Mouse (Mus musculus) lung, embryonic 15.5 days (tissue): Measurements from ENCODE around the gene Scube1. TPM values are rescaled to one million over a fixed set of nuclear protein-coding genes. Genes with fewer than 3 reads are reported as not detected.

Source experiments
- ATAC-seq: fragments of 200-750 bp; cut with Nextera tagmentation; 2 replicates; pipeline ENCODE4 v1.8.0; 2017; ENCODE audit warnings: moderate number of reproducible peaks, borderline replicate concordance; ENCODE audit not compliant: low FRiP score, low TSS enrichment; ENCODE audit errors: extremely low read depth
- H3K27ac ChIP-seq: fragments of 300-500 bp; sonication (generic); 2 replicates; pipeline ENCODE4 v1.5.1; 2015; ENCODE audit warnings: moderate library complexity, mild to moderate bottlenecking, inconsistent platforms
- H3K27me3 ChIP-seq: fragments of 300-500 bp; sonication (generic); 2 replicates; pipeline ENCODE4 v1.6.1; 2015; ENCODE audit warnings: inconsistent platforms
- H3K36me3 ChIP-seq: fragments of 300-500 bp; sonication (generic); 2 replicates; pipeline ENCODE4 v1.6.1; 2015; ENCODE audit warnings: inconsistent platforms
- H3K4me1 ChIP-seq: fragments of 300-500 bp; sonication (generic); 2 replicates; pipeline ENCODE4 v1.6.1; 2015; ENCODE audit warnings: inconsistent platforms
- H3K4me2 ChIP-seq: fragments of 300-500 bp; sonication (generic); 2 replicates; pipeline ENCODE4 v1.6.1; 2015; ENCODE audit warnings: inconsistent platforms, mild to moderate bottlenecking, moderate library complexity
- H3K4me3 ChIP-seq: fragments of 300-500 bp; sonication (generic); 2 replicates; pipeline ENCODE4 v1.5.1; 2015; ENCODE audit warnings: mild to moderate bottlenecking, inconsistent platforms
- H3K9ac ChIP-seq: fragments of 300-500 bp; sonication (generic); 2 replicates; pipeline ENCODE4 v1.6.1; 2015; ENCODE audit warnings: inconsistent platforms
- H3K9me3 ChIP-seq: fragments of 300-500 bp; sonication (generic); 2 replicates; pipeline ENCODE4 v1.6.1; 2016; ENCODE audit warnings: inconsistent platforms
- WGBS: fragments of 180-500 bp; shearing (Covaris S2); methylation state at CpG from one replicate; pipeline ENCODE4 v1.1.7; 2015; 5-methylcytosine and 5-hydroxymethylcytosine counted together
- polyA plus RNA-seq: library from polyadenylated mRNA; unstranded; fragments of >200 nt; fragmentation: Nextera tagmentation; extraction: Ambion mirVana; gene quantifications from 2 replicates; pipeline ENCODE4 v1.2.1, GENCODE M21; 2015

The Scube1 gene
- polyA plus RNA-seq, 1 experiment from 2014 or later = 4.2 TPM

DNA sequence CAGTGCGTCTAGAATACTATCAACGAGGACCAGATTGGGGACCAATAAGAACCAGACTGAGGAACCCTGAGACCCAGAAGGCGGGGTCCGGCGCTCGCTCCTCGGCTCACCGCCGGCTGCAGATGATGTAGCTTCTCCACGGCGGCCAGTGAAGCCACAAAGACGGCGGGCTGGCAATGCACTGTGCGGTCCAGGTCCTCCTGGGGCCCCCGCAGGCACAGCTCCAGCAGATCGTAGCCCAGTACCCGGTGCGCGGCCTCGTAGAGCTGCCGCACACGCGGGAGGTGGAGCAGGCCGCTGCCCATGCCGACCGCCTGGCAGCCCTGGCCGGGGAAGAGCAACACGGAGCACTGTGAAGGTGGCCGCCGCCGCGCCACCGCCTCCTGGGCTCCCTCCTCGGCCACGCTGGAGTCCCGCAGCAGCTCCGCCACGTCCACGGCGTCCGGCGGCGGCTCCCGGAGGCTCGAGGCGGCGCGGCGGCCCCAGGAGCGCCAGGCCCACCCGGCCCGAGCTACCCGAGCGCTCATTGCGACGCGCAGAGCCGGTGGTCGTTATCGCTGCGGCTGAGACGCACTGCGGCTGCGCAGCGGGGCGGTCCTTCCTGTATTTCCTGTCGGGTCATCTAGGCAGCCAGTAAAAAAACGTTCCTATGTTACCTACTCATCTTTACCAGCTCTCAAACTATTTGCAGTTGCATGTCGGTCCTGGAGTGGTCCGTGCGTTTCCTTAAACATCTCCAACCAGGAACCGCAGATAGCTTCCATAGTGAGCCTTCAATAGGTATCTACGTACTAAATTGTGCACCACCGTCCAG, 169.5 kb downstream of the Scube1 start:
- Histone ChIP-seq H3K4me3 (peak overlapping the region; percentile 76), H3K36me3 (peaks cover 6% of the 10 kb centered on the region), H3K9me3 (no peaks in the 10 kb centered on the region), H3K4me2 (peak overlapping the region; percentile 88), H3K27me3 (no peaks in the 10 kb centered on the region), H3K27ac (peak overlapping the region; percentile 89), H3K4me1 (peaks cover 7% of the 10 kb centered on the region), H3K9ac (peak overlapping the region; percentile 90)
- under 1% methylated on average over 68 of the region's 74 CpGs for WGBS
- ATAC-seq = peak; percentile 87

Other genes starting within 250 kb of the Scube1 start
- gene Ttll1, start 214.1 kb downstream of the Scube1 start, polyA plus RNA-seq = 21.0 and 23.1 TPM in 2 replicates
- 15.2 and 16.1 TPM in 2 replicates for gene Bik, start 198.2 kb downstream of the Scube1 start, polyA plus RNA-seq
- gene Tspo, start 161.4 kb downstream of the Scube1 start, polyA plus RNA-seq = 99.8 and 105 TPM in 2 replicates
- 34.3 and 34.7 TPM in 2 replicates for gene Mcat, start 161.2 kb downstream of the Scube1 start, polyA plus RNA-seq
- 33.3 and 34.0 TPM in 2 replicates for gene Ttll12, start 129.9 kb downstream of the Scube1 start, polyA plus RNA-seq
- gene Mpped1, start 54.4 kb upstream of the Scube1 start, polyA plus RNA-seq = 0.61 and 0.74 TPM in 2 replicates